Mouse (Mus musculus) ES-Bruce4 (cell line): ENCODE measurements around the gene Rrad. TPM values are rescaled to one million over a fixed set of nuclear protein-coding genes. Genes with fewer than 3 reads are reported as not detected.
"Not testable (repeated sequence)": the region's sequence is repeated elsewhere in the genome, so short reads cannot be mapped to it uniquely, and the experiment has no call there.

Source experiments
- H3K27ac ChIP-seq: 2 replicates; pipeline ENCODE4 v1.5.1; 2012; ENCODE audit warnings: low read length, inconsistent platforms; ENCODE audit not compliant: insufficient read depth
- H3K27me3 ChIP-seq: 2 replicates; pipeline ENCODE4 v1.6.1; 2012; ENCODE audit warnings: mild to moderate bottlenecking, low read length, inconsistent platforms; ENCODE audit not compliant: control insufficient read depth, poor library complexity, insufficient read depth, severe bottlenecking
- H3K36me3 ChIP-seq: 2 replicates; pipeline ENCODE4 v1.6.1; 2012; ENCODE audit warnings: inconsistent platforms, mild to moderate bottlenecking, low read length, moderate library complexity; ENCODE audit not compliant: control insufficient read depth, poor library complexity, insufficient read depth, severe bottlenecking
- H3K4me1 ChIP-seq: one replicate; pipeline ENCODE4 v1.8.1; 2011; ENCODE audit warnings: low read length; ENCODE audit not compliant: control insufficient read depth, insufficient read depth
- H3K4me3 ChIP-seq: 2 replicates; pipeline ENCODE4 v1.5.1; 2011; ENCODE audit warnings: low read depth, mild to moderate bottlenecking, low read length
- H3K9ac ChIP-seq: 2 replicates; pipeline ENCODE4 v1.6.1; 2012; ENCODE audit warnings: low read depth, mild to moderate bottlenecking, inconsistent platforms; ENCODE audit not compliant: poor library complexity, severe bottlenecking
- H3K9me3 ChIP-seq: replicated peaks from 2 replicates; pipeline ENCODE4 v1.6.1; 2012; ENCODE audit warnings: mild to moderate bottlenecking, low read length, inconsistent platforms; ENCODE audit not compliant: control insufficient read depth, poor library complexity, insufficient read depth, severe bottlenecking
- CTCF ChIP-seq: IDR thresholded peaks from one replicate; pipeline ENCODE4 v1.8.1; 2011; ENCODE audit warnings: low read depth, low read length
- EP300 ChIP-seq: IDR thresholded peaks from 2 replicates; pipeline ENCODE4 v1.6.1; 2011; ENCODE audit warnings: low read depth, low read length; ENCODE audit not compliant: insufficient read depth
- POLR2A ChIP-seq: IDR thresholded peaks from one replicate; pipeline ENCODE4 v1.8.1; 2011; ENCODE audit warnings: low read length; ENCODE audit not compliant: insufficient read depth
- polyA plus RNA-seq: library from polyadenylated mRNA; stranded (reverse); fragments of >200 nt; gene quantifications from 2 replicates; pipeline ENCODE4 v1.2.4, GENCODE M21; 2011; ENCODE audit warnings: low read depth; ENCODE audit not compliant: missing spikeins, insufficient read depth, insufficient read length

Rrad gene
- polyA plus RNA-seq: 1.4 and 1.9 TPM in 2 replicates

DNA sequence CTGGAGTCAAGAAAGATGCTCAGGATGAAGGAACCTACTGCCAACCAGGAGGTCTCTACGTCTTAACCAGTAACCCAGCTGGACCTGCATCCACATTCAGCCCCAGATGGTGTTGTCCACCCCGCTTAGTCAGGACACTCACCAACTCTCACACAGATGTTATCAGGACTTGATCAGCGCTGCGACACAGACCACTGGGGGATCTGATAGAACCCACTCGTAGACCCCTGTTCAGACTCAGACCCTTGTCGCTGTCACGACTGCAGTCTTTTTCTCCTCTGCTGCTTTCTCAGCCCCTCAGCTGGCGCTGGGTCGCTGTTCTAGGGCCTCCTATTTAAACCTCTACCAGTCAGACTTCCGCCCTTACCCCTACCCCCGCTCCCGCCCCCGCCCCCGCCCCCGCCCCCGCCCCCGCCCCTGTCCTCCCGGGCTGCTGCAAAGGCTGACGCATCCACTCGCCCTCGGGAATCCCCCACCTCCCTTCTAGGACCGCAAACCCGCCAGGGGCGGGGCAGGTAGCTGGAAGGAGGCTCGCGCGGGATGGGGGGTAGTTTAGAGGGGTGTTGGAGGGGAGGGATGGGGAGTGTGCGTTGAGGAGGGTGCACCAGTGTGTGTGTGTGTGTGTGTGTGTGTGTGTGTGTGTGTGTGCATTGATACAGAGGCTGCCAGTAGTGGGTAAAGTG lies at the start of gene Rrad:
Gene Rrad, minus strand, starts transcription at position 347 of the 683 bp plus-strand sequence.
- peak within 1 kb of the TSS; percentile 2; the same call in 1 of the 2 replicates for H3K9ac ChIP-seq
- H3K36me3 ChIP-seq: no peaks in the 10 kb centered on the region
- H3K4me1 ChIP-seq: no peaks in the 10 kb centered on the region
- TF ChIP-seq EP300: no peak
- TF ChIP-seq CTCF: no peak
- TF ChIP-seq POLR2A: no peak
- no peaks in the 10 kb centered on the region for H3K9me3 ChIP-seq
- peak within 1 kb of the TSS; percentile 55 for H3K4me3 ChIP-seq
- H3K27ac ChIP-seq: no peak within 1 kb of the TSS
- H3K27me3 ChIP-seq: peaks cover 6% of the 10 kb centered on the region

DNA sequence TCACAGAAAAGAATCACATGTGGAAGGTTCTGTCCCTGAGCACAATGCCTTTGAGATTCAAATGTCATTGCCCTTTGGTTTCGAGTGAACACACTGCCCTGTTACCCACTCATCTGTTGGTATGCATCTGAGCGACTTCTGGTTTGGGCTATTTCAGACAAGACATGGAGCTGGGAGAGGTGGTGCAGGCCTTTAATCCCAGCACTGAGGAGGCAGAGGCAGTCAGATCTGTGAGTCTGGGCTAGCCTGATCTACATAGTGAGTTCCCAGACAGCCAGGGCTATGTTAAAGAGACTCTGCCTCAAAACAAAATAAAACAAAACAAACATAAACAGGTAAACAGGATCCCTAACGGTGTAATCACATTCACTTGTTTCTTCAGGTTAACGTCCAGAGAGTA lies 24.5 kb upstream of the Rrad start:
- no peaks in the 10 kb centered on the region for H3K9me3 ChIP-seq
- no peaks in the 10 kb centered on the region for H3K4me1 ChIP-seq
- no peak overlapping the region for H3K27ac ChIP-seq
- H3K36me3 ChIP-seq: no peaks in the 10 kb centered on the region
- H3K4me3 ChIP-seq: no peak overlapping the region
- no peaks in the 10 kb centered on the region for H3K27me3 ChIP-seq
- H3K9ac ChIP-seq: no peak overlapping the region
- TF ChIP-seq CTCF: no peak
- TF ChIP-seq POLR2A: no peak

DNA sequence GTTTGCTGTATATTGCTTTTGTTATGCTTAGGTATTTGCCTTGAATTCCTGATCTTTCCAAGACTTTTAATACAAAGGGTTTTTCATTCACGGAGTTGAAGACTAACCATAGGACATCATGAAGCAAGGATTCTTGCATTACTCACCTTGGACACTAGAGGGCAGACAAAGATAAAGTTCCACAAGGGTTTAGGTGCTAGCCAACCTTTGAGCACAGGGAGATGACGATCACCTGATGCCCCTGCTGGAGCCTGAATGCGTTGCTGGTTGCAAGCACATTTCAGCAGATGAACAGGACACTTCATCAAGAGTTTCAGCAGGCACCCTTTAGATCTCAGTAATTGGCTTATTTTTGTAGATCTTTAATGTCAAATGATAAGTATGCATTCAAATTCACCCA lies 23.9 kb upstream of the Rrad start:
- no peaks in the 10 kb centered on the region for H3K27me3 ChIP-seq
- no peak overlapping the region for H3K27ac ChIP-seq
- H3K9me3 ChIP-seq: no peaks in the 10 kb centered on the region
- no peaks in the 10 kb centered on the region for H3K36me3 ChIP-seq
- H3K9ac ChIP-seq: no peak overlapping the region
- TF ChIP-seq POLR2A (no peak), CTCF (peak; percentile 71), EP300 (no peak)
- H3K4me3 ChIP-seq: no peak overlapping the region
- H3K4me1 ChIP-seq: no peaks in the 10 kb centered on the region

DNA sequence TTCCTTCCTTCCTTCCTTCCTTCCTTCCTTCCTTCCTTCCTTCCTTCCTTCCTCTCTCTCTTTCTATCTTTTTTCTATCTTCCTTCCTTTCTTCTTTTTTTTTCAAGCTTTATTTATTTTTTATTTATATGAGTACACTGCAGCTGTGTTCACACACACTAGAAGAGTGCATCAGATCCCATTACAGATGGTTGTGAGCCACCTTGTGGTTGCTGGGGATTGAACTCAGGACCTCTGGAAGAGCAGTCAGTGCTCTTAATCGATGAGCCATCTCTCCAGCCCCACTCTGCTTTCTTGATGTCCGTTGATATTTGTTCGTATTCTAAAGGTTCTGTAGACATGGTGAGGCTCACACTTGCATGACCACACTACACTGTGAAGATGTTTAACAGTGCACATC lies 13.1 kb upstream of the Rrad start:
- H3K4me3 ChIP-seq, H3K9me3 ChIP-seq, H3K27me3 ChIP-seq, H3K36me3 ChIP-seq, H3K9ac ChIP-seq, H3K27ac ChIP-seq, H3K4me1 ChIP-seq: not testable (repeated sequence)

DNA sequence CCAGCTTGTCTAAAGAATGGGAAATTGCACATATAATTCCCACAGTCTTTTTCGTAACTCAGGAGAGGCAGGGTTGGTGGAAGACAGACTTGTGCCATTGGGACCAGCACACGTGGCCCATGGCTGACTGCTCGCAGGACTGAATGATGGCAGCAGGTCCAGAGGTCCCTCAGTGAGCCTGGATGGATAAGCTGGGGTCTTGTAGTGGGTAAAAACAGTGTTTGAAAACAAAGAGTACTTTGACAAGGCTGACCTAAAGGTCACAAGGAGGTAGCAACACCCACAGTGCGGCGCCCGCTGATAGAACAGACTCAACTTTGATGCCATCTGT lies 11.2 kb upstream of the Rrad start:
- Histone ChIP-seq H3K27me3 (no peaks in the 10 kb centered on the region), H3K36me3 (peaks cover 6% of the 10 kb centered on the region; the same call in 1 of the 2 replicates), H3K9me3 (no peaks in the 10 kb centered on the region), H3K27ac (no peak overlapping the region), H3K9ac (peak overlapping the region; percentile 61), H3K4me3 (peak overlapping the region; percentile 75), H3K4me1 (no peaks in the 10 kb centered on the region)
- TF ChIP-seq POLR2A (no peak), CTCF (no peak), EP300 (no peak)

DNA sequence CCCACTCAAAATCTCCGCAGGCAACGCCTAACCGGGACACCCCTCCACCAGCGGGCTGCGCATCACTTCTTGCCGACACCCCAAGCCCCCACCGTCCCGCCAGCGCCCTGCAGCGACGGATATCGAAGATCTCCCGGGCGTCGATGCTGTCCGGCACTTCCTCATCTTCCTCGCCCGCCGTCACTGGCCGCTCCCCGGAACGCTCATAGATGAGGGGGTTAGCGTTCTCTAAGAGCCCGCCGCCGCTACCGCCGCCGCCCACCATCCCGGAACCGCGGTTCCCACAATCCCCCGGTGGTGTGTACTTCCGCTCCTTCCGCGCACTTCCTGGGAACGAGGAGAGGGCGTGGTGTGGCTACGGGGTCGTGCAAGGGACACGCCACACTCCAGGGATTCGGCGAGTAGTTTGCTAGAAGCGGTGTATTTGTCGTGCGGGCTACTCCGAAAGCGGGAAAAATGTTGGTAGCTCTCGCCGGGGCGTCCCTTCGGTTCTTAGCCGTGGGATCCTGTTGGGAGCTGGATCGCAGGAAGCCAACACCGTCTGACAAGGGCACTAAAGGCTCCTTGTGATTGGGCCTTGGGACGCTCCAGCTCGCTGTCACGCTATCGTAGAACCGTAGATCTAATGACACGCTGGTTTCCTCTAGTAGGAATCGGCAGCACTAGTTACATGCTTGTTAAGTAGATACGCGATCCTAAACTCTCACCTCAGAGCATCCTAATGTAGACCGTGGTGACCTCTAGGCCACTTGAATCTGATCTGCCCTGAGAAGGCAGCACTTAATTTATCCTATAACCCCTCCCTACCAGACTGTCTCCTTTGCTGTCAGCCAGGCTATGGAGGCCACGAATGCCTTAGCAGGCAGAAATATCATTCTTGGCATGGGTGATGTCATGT lies 10.5 kb upstream of the Rrad start, which contains the start of gene Ciao2b:
Gene Ciao2b, minus strand, starts transcription at position 540 of the 898 bp plus-strand sequence.
- Histone ChIP-seq H3K9ac (peak within 1 kb of the TSS; percentile 61), H3K4me1 (no peaks in the 10 kb centered on the region), H3K27ac (no peak within 1 kb of the TSS), H3K9me3 (no peaks in the 10 kb centered on the region), H3K27me3 (no peaks in the 10 kb centered on the region), H3K4me3 (peak within 1 kb of the TSS; percentile 75), H3K36me3 (peaks cover 6% of the 10 kb centered on the region; the same call in 1 of the 2 replicates)
- TF ChIP-seq POLR2A: no peak
- no peak for TF ChIP-seq CTCF
- TF ChIP-seq EP300: no peak
